Mouse (Mus musculus) frontal cortex, postnatal 14 days (tissue): ENCODE results near the gene Tll1.
A peak's percentile ranks its signal among the peaks of the same experiment; 100 is the strongest.

Experiments
- DNase-seq, 2 experiments: peaks; one replicate each; pipeline ENCODE4 v3.0.0; 2022; ENCODE audit warnings: low spot score in 2 of 2

Tll1 gene

DNA sequence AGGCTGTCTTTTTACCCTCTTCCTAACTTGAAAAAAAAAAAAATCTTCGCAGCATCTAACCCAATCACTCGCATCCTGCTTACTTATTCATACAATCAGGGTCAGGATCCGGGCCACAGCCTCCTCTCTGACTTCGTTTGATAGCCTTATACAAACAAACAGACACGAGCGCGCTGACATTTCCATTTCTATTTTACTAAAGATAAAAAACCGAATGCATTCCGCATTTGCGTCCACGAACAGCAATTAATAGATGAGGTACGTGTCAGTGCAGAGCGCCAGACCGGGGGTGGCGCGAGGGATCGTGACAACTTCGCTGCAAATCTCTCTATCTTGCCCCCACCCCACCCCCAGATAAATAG lies at the start of gene Tll1:
Gene Tll1, minus strand, starts transcription at position 248 of the 362 bp plus-strand sequence.
- peak in 1 of 2 experiments; percentile 5 for DNase-seq

DNA sequence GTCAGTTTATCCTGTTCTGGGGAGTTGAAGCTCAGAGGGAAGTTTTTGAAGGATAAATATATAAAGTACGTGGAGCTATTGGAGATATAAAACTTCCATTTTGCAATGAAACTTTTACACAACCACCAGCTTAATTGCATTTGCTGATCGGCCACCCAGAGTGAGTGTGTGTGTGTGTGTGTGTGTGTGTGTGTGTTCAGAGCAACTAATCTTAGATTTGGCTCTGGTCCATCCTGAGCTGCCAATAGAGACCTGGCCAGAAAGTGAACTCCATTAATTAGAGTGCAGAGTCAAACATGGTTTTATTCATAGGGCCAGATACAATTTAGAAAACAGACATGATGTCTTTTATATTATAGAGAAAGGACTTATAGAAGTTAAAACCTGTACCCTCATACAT lies 32.6 kb upstream of the Tll1 start:
- DNase-seq: no peak

DNA sequence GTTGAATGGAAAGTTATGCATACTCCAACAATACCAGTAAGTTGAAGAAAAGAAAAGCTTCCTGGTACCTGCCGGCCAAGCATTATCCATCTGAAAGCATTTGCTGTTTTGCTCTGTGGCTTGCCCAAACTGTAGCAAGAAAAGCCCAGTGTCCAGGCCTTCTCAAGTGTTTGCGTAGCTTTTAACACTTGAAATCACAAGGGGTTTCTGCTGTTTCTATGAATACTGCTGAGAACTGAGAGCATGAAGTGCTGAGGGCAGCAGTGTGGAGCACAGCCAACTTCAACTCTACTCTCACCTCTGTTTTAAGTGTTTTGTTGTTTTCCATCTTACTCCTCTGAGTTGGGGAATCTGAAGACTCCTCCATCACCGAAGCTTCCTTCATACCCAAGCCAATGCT lies 15.5 kb upstream of the Tll1 start:
- no peak for DNase-seq

DNA sequence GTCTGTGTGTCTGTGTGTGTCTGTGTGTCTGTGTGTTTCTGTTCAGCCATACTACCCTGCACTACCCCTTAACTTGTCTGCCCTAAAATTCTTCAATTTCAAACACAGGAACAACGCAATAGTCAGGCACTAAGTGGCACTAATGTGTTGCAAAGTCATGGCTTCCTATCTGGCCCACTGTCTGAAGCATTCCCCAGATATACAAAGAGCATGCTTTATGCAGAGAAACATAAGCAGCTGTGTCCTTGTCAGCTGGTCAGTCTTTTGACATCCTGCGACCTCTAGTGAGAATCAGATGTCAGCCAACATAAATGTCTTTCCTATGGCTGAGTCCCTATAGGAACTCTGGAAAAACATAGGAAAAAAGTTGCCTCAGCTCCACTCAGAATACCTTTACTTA lies 11.6 kb upstream of the Tll1 start:
- no peak for DNase-seq

DNA sequence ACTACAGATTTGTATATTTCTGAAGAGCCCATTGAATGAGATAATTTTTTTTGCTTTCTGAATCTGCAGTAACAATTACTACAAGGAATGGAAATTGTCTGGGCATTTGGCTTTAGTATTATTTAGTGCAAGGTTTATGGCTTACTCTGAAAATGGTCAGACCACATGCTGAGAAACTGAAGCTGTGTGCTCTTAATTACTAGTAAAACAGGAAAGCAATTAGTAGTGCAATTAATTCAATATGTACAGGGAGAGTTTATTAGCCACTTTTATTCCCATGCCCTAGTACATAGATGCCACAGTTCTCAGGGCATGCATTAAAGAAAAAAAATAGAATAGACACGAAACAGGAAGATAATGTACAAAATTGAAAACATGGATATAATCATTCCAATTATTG lies 10.2 kb upstream of the Tll1 start:
- DNase-seq: no peak

DNA sequence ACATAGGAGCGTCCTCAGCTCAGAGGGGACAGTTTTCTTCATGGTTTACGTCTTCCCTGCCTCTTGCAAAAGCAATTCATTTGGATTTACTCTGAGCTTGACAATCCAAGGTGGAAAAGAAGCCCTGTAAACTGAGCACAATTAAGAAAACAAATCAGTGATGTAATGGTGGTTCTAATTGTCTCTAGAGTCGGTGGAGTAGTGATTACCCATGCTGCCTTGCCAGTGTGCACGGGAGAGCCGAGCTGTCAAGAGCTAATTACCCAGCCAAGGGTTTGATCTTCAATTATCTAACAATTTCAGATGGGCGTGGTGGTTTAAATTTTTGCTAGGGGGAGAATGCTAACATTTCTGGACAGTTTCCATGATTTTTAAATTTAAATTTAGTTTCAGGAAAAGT lies 9.3 kb upstream of the Tll1 start:
- DNase-seq: no peak

DNA sequence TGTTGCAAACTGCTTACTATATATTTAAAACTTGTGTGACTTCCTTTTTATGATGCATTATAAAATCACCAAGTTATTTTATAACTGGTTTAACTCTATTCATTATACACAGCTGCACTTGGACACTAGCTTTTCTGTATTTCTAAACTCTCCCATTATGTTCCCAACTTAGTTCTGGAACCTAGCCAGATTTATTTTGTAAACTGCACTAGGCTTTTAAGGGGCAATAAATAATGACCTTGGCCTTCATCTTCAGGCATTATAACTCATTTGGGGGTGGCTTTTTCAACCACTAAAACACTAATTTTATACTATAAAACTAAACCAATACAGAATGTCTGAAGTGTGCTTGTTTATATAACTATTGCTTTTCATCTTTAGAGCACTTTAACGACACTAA lies 8.8 kb upstream of the Tll1 start:
- no peak for DNase-seq

DNA sequence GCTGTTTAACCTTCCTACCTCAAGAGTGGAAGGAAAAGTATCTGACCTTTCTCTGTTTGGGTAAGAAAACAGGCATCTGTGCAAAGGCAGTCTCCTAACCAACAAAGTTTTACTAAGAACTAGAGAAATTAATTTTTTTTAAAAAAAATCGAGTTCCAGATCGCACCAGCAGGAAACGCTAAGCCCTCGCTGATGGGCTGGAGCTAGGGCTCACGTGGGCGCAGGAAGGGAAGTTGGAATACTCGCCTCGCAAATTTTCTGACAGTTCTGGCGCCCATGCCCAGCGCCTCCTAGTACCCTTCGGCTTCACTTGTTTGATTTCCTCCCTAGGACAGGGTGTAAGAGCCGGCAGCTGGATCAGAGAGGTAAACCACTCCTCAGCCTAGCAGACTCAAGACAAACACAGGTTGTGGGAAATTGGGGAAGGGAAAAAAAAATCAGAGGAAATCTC lies 365 bp upstream of the Tll1 start:
- DNase-seq: peak in 1 of 2 experiments; percentile 12

DNA sequence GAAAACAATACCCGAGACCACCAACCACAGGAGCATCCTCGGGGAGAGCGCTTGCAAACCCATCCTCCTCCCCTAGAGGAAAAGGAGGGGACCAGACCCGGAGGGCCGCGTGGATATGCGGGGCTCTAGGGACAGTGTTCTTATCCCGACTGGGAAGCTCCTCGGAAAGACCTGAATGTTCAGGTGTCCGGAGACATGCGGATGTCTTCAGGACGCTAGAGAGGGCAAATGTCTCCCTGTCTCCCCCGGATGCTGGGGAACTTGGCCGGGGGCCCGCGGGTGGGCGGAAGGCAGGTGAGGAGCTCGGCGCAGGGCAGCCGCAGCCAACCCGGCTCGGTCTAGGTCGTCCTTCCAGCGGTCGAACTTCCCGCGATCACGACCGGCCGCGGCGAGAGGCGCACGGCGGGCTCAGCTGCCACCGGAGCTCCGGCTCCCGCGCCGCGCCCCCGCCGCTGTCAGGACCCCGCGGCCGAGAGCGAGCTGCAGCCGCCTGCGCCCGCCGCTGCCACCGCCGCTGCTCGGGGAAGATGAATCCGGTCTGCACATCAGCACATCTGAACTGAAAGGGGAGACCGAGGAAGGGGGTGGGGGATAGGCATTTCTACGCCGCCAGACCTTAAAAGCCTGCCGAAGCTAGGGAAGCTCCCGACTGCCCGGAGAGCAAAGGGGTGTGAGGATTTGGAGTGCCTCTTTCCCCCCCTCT lies 599 bp downstream of the Tll1 start:
- DNase-seq: peak; percentile 12 to 18

DNA sequence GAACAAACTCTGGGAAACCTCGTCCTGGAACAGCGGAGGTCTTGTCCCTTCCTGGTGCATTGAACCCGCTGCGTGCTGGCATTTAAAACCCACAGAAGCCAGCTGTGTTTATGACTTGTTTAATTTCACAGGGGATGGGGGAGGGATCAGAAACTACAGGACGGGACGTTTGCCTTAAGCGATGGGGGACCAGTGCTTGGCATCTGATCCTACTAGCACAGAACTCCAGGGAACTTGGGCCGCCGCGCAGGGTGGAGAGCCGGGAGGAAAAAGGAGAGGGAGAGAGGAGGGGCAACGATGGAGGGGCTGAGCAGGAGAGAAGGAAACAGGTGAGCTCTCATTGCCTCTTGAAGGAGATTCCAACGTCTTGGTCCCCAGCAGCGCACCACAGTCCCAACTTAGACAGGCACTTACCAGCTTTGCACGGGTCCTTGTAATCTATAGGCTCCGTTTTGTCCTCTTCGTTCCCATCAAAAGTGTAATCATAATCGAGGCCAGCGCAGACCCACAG lies 1.2 kb downstream of the Tll1 start:
- DNase-seq: peak in 1 of 2 experiments; percentile 6

DNA sequence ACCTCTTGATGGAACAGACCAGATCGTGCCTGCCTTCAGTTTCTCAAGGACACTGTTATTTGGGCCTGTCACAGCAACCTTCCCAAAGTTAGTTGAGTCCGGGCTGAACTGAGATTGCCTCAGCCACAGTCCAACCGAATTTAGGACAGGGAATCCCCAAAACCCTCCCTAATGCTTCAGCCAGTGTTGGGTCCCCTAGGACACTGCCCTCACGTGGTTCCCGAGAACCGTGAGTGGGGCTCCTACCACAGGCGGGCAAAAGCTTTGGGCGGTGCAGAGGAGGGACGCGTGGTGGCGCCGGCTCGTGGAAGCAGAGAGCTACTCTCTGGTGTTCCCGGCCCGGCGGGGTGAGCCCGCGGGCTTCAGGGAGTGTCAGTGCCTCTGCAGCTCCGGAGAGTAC lies 1.9 kb downstream of the Tll1 start:
- peak; percentile 7 to 38 for DNase-seq

DNA sequence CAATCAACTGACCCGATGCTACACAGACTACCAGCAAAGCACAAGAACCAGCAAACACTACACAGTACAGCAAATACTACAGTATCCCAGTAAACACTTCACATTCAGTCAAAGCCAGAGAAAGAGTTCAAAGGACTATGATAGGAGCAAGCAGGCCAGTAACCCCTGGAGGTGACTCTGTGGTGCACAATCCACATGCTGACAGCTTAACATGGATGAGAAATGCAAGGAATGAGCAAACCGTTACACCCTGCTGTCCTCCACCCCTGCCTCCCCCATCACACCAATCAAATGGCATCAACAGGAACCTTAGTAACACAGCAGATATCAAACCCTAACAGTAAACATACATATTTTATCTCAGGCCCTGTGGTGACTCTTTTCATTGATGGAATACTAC lies 7.7 kb downstream of the Tll1 start:
- no peak for DNase-seq

DNA sequence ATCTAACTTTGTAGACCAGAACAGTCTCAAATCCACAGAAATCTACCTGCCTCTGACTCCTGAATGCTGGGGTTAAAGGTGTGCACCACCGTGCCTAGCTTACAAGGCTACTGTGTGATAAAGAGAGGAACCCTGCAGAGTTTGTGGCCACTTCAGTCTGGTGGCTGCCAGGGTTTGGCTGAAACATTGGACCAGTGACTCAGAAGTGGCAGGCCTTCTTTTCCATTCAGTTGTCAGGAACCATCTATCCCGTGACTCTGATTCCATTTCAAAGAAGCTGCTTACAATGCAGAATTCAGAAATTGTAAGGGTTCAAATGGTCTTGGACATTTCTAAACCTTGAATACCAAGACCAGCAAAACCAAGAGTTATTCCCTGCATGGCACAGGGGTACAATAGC lies 12.7 kb downstream of the Tll1 start:
- no peak for DNase-seq

DNA sequence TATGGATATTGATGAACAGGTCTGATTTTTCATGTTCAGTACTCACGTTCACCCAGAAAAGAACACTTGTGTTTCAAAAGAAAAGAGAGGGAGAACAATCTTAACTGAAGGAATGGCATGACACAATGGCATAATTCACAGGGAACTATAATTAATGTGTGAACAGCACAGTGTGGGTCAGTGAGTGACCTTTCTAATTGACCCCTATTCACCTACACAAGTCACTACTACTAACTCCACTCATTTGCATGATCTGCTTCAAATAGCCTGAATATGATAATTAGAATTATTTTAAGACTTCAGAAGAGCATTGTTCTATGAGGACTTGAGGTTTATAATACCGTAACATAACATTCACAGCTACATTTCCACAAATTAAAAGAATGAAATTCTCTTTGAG lies 18.2 kb downstream of the Tll1 start:
- DNase-seq: no peak

DNA sequence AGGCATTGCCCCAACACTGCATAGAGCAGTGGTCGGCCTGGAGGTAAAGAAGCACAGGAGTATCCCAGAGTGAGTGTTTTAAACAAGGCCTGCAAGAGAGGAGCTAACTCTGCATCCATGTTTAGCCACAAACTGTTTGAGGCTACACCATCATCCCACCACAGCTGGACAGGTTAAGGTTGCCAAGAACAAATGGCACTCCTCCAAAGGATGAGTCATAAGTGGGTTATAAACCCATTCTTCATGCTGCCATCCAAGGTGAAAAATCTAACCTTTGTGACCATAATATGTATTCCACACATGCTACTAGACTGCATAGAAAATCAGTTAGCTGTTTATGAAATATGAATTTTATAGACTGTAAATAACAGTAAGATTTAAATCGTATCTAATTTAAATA lies 29.1 kb downstream of the Tll1 start:
- no peak for DNase-seq

DNA sequence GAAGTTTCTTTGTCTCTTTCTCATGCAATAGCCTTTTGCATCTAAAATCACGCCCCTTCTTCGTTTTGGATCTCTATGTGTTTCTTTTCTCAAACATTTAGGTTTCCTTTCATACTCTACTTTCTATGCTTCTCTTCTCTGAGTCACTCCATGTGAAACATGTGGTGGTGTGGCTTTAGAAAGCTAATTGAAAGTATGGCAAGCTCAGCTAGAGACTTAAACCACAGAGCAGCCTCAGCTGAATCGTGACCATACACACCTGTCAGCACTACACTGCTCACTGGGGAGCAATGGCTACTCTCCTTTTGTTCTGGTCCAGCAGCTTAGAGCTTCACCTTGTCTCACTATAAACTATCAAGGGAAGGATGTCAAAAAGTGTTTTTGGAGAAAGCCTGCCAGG lies 31.2 kb downstream of the Tll1 start:
- no peak for DNase-seq

DNA sequence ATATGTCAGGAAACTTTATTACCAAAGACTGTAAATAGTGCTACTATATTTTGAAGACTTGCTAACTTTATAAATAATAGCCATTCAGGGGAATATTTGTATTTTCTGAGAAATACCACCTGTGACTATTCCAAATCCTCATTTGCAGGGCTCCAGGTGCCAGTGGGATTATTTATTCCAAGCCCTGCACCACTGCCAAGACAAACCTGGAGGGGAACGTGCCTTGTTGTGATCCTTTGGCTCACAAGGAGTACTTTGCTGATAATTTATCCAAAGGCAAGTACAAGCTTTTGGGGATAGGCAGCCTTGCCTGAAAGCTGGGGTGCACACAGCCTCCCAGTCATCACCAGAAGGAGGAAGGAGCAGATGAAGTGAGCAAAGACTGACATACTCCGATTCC lies 32.3 kb downstream of the Tll1 start:
- no peak for DNase-seq

DNA sequence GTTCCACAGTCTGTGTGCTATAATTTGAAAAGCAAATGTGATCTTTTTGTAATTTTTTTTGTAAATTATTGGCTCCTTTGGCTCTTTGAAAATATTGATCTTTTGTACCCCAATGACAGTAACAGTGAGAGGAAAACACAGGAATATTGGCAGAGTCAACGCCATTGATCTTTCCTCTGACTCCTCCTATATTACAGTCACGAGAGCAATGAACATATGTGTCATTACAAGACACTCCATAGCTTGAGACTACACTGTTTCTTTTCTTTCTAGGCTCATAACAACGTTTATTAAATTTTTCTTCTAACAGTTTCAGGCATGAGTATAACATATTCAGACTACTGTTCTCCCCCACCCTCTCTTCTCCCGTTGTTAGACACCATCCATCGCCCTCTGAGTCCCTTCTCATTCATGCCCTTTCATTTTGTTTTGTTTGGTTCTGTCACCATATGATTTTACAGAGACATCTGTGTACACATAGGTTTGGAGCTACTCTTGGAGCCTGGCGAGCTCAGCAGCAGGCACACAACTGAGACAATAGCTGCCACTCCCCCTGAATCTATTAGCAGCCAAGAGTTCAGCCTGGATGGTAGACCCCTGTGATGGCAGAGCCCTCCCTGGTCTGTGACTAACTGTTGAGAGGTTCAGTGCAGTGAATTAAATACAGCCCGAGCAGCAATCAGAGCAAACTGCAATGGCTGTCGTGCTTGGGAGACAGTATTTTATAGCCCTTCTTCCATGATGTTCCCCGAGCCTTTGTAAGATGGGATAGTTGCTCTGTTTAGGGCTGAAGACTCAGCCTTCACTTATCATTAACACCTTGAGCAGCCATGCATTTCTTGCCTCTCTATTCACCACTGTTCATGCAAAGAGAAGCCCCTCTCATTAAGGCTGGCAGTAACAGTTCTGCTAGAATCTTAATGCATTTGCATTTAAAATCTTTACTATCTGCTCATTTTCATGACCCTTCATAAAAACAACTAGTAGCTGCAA lies 52.9 kb downstream of the Tll1 start:
- no peak for DNase-seq

DNA sequence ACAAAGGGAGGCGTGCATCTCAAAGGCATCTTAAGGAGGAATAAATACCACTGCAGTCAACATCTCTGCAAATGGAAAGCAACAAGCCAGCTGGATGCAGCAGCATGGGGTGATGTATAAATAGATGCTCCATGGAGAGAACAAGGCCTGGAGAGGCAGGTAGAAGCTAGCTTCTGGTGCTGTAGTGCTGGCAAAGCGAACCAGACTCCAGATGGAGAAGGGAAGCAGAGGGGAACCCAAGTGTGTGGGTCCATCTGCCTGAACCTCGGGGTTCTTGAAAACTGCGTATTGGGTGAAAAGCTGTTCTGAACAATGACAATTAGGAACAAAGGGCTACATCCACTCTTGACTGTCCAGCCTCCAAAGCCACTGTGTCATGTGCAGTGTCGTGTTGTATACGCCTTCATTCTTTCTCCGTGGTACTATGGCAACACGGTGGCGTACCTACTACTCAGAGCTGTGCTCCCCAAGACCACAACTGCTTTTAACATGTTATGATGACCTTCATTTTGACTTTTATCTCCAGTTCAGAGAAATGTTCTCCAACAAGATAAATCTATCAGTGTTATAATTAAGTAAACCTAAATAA lies 53.8 kb downstream of the Tll1 start:
- DNase-seq: peak in 1 of 2 experiments; percentile 5

DNA sequence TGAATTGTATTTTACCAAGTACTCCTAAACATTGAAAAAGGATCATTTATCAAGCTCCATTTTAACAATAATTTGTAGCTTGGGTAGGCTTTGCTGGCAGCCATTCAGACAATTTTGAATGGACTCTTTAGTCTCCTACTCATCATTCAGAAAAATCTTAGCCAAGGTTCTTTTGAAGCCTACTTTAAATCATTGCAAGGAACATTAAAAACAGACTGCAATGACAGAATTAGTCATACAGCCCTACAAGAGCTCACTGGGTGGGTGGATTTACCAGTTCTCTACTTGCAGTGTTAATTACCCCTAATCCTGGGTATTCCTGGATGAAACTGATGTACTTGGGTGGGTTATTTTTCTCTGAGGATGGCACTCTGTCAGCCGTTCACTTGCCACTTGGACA lies 69.5 kb downstream of the Tll1 start:
- DNase-seq: no peak

DNA sequence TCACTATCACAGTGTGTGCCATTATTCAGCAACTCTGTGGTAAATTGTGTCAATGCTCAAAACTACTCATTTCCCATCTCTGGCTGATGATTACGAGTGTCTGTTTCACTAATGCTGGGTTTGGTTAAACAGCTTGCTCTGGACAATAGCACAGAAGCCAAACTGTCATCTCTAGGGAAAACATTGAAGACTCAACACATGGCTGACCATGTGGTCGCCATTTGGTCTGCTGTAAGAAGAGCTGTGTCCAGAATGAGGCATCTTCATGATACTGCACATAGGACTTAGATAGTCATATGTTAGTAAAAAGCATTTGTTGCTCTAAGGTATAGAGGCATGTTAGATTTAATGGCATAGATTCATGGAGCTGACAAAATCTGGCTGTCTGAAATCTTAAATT lies 98.9 kb downstream of the Tll1 start:
- no peak for DNase-seq

DNA sequence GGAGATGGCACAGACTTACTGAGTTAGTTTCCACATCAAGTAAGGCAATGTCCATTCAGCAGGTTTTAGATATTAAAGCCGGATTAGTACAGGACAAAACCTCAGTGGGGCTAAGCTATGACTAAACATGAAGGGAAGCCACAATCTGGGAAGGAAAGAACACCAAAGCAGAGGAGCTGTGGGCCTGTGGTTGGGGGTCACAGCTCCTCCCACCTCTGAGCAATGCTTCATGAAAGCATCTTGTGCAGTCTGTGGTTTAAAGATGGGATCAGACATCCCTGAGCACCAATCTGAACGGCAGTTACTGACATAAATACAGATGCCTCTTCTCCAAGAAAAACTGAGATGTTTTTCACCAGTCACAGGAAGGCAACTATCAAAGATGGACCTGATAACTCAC lies 132.7 kb downstream of the Tll1 start:
- no peak for DNase-seq
